Mouse (Mus musculus) hindbrain, embryonic 10.5 days (tissue): ENCODE results near the gene Alg9. TPM values are rescaled to one million over a fixed set of nuclear protein-coding genes. Genes with fewer than 3 reads are reported as not detected.

Experiments
- DNase-seq: peaks from one replicate; pipeline ENCODE4 v3.0.0-alpha.2; 2017; ENCODE audit warnings: low spot score
- H3K27ac ChIP-seq: fragments of 300-500 bp; sonication (generic); 2 replicates; pipeline ENCODE4 v1.5.1; 2016; ENCODE audit warnings: mild to moderate bottlenecking, moderate library complexity
- H3K27me3 ChIP-seq: fragments of 300-500 bp; sonication (generic); 2 replicates; pipeline ENCODE4 v1.6.1; 2016; ENCODE audit warnings: mild to moderate bottlenecking; ENCODE audit not compliant: poor library complexity, insufficient read depth, severe bottlenecking
- H3K36me3 ChIP-seq: fragments of 300-500 bp; sonication (generic); 2 replicates; pipeline ENCODE4 v1.6.1; 2016; ENCODE audit warnings: mild to moderate bottlenecking, moderate library complexity
- H3K4me1 ChIP-seq: fragments of 300-500 bp; sonication (generic); replicated peaks from 2 replicates; pipeline ENCODE4 v1.6.1; 2016; ENCODE audit warnings: mild to moderate bottlenecking
- H3K4me3 ChIP-seq: fragments of 300-500 bp; sonication (generic); 2 replicates; pipeline ENCODE4 v1.5.1; 2016; ENCODE audit warnings: mild to moderate bottlenecking, moderate library complexity
- H3K9me3 ChIP-seq: fragments of 300-500 bp; sonication (generic); 2 replicates; pipeline ENCODE4 v1.6.1; 2016; ENCODE audit warnings: mild to moderate bottlenecking, moderate library complexity
- WGBS: fragments of 180-500 bp; shearing (Covaris S2); methylation state at CpG from one replicate; pipeline ENCODE4 v1.1.7; 2016; 5-methylcytosine and 5-hydroxymethylcytosine counted together
- polyA plus RNA-seq: library from polyadenylated mRNA; unstranded; fragments of >200 nt; fragmentation: Nextera tagmentation; extraction: Ambion mirVana; gene quantifications from 2 replicates; pipeline ENCODE4 v1.2.1, GENCODE M21; 2016

The Alg9 gene
- polyA plus RNA-seq, 1 experiment from 2014 or later = 42.5 TPM

DNA sequence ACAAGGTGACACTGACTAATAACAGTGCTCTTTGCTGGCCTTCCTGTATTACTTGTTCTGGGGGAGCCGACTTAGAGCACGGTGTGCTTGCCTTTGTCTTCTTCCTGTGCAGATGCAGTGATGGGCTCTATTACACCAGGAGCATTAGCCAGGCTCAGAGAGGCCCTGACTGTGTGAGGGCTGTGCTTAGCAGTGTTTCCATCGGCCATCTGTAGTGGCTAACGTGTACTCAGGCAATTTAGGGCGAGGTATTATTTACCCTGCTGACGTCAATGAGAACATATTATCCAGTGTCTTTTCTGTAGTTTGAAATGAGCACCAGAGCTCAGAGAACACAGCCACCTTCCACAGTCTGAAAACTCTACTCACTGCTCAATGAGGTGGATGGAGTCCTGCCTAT lies 114.4 kb downstream of the Alg9 start:
- 82% methylated on average over 6 of the region's 6 CpGs for WGBS
- Histone ChIP-seq H3K4me3 (no peak overlapping the region), H3K27ac (no peak overlapping the region), H3K36me3 (peaks cover 55% of the 10 kb centered on the region), H3K9me3 (no peaks in the 10 kb centered on the region), H3K27me3 (no peaks in the 10 kb centered on the region), H3K4me1 (peaks cover 12% of the 10 kb centered on the region)
- DNase-seq = no peak

DNA sequence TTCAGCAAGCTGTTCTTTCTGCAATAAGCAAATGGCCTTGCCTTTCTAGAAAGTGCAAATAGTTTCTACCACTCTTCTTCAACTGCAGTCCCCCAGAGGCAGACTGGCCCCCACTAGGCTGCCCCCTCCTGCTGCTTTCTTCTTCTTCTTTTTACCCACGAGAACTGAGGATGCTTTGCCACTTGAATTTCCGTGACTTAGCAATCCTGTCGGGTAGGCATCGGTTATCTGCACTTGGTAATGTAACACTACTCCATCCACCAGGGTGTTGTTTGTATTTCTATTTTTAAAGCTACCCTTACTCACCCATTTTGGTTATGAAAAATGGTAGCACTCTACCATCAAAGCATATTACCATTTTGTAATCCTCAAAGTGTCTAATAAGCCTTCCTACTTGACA lies 115.1 kb downstream of the Alg9 start:
- peaks cover 55% of the 10 kb centered on the region for H3K36me3 ChIP-seq
- H3K4me3 ChIP-seq = no peak overlapping the region
- no peaks in the 10 kb centered on the region for H3K9me3 ChIP-seq
- 85% methylated on average over 4 of the region's 4 CpGs for WGBS
- no peaks in the 10 kb centered on the region for H3K27me3 ChIP-seq
- DNase-seq = no peak
- no peak overlapping the region for H3K27ac ChIP-seq
- H3K4me1 ChIP-seq = peaks cover 12% of the 10 kb centered on the region

DNA sequence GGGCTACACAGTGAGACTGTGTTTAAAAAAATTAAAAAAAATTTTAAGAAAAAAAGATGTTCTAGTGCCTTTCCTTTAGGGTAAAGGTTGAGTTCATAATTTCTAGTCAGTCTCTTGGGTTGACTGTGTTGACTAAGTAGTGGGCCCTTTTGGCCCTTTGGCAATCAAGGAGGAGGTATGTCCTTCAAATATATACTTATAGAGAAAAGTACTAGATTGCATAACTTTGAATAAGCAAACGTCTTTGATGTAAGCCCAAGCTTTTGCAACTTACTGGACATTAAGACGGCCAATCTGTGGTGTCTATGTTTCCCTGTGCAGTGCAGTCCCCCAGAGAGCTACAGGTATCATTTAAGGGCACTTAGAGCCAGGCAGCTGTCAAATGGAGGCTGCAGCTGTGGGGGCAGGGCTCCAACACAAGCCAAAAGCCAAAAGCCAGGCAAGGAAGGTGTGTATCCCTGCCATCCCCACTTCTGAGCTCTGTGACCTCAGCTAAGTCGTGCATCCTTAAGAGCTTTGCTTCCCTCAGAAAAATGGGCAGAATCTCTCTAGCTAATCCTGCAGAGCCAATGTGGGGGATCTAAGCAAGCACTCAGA lies 115.8 kb downstream of the Alg9 start:
- WGBS = 87% methylated on average over 3 of the region's 3 CpGs
- H3K4me1 ChIP-seq = peaks cover 12% of the 10 kb centered on the region
- DNase-seq = no peak
- no peaks in the 10 kb centered on the region for H3K9me3 ChIP-seq
- H3K27ac ChIP-seq = no peak overlapping the region
- no peak overlapping the region for H3K4me3 ChIP-seq
- H3K36me3 ChIP-seq = peaks cover 55% of the 10 kb centered on the region
- no peaks in the 10 kb centered on the region for H3K27me3 ChIP-seq

Other genes with a start within 250 kb of the Alg9 start
- 82.4 and 93.7 TPM in 2 replicates for gene Pts, start 246.3 kb upstream of the Alg9 start, polyA plus RNA-seq
- 2.8 and 5.9 TPM in 2 replicates for gene Il18, start 220.2 kb upstream of the Alg9 start, polyA plus RNA-seq
- gene Bco2, start 219.8 kb upstream of the Alg9 start, polyA plus RNA-seq = 0.10 and 0.18 TPM in 2 replicates
- gene Tex12, start 213.7 kb upstream of the Alg9 start, polyA plus RNA-seq = 0.21 TPM in 1 of 2 replicates, not detected in the other
- 272 and 320 TPM in 2 replicates for gene Sdhd, start 171.2 kb upstream of the Alg9 start, polyA plus RNA-seq
- 317 and 357 TPM in 2 replicates for gene Timm8b, start 171.1 kb upstream of the Alg9 start, polyA plus RNA-seq
- gene Pih1d2, start 157.7 kb upstream of the Alg9 start, polyA plus RNA-seq = 9.4 and 9.6 TPM in 2 replicates
- gene Nkapd1, start 157.6 kb upstream of the Alg9 start, polyA plus RNA-seq = 19.0 and 21.4 TPM in 2 replicates
- 43.9 and 53.9 TPM in 2 replicates for gene Dlat, start 115.2 kb upstream of the Alg9 start, polyA plus RNA-seq
- gene Dixdc1, start 35.5 kb upstream of the Alg9 start, polyA plus RNA-seq = 21.4 and 21.8 TPM in 2 replicates
- gene 2310030G06Rik, start 28.5 kb upstream of the Alg9 start, polyA plus RNA-seq = 1.5 and 2.5 TPM in 2 replicates
- 6.6 and 7.5 TPM in 2 replicates for gene Cryab, start 23.7 kb upstream of the Alg9 start, polyA plus RNA-seq
- 0.65 and 0.71 TPM in 2 replicates for gene Hspb2, start 22.7 kb upstream of the Alg9 start, polyA plus RNA-seq
- gene Fdxacb1, start 6.8 kb upstream of the Alg9 start, polyA plus RNA-seq = 11.4 and 13.5 TPM in 2 replicates
- 30.0 and 39.2 TPM in 2 replicates for gene 1110032A03Rik, start 501 bp downstream of the Alg9 start, polyA plus RNA-seq
- 120 and 147 TPM in 2 replicates for gene Ppp2r1b, start 70.3 kb downstream of the Alg9 start, polyA plus RNA-seq
- gene Sik2, start 234.1 kb downstream of the Alg9 start, polyA plus RNA-seq = 14.2 and 14.7 TPM in 2 replicates